Mouse (Mus musculus) inflammation-experienced regulatory T-cells, adult 6 months (primary cell): ENCODE data around the gene Plcd4. TPM values are rescaled to one million over a fixed set of nuclear protein-coding genes. Genes with fewer than 3 reads are reported as not detected.

ENCODE experiments used
- ATAC-seq: one replicate; pipeline ENCODE4 v1.8.0; 2017
- polyA plus RNA-seq, 3 experiments: library from polyadenylated mRNA; unstranded; fragments of 100-300 nt; shearing (Covaris generic); gene quantifications; one replicate each; pipeline ENCODE4 v1.2.1; 2017

The Plcd4 gene
- polyA plus RNA-seq, 3 experiments from 2014 or later, result 1.1 to 5.6 (median 2.5) TPM

DNA sequence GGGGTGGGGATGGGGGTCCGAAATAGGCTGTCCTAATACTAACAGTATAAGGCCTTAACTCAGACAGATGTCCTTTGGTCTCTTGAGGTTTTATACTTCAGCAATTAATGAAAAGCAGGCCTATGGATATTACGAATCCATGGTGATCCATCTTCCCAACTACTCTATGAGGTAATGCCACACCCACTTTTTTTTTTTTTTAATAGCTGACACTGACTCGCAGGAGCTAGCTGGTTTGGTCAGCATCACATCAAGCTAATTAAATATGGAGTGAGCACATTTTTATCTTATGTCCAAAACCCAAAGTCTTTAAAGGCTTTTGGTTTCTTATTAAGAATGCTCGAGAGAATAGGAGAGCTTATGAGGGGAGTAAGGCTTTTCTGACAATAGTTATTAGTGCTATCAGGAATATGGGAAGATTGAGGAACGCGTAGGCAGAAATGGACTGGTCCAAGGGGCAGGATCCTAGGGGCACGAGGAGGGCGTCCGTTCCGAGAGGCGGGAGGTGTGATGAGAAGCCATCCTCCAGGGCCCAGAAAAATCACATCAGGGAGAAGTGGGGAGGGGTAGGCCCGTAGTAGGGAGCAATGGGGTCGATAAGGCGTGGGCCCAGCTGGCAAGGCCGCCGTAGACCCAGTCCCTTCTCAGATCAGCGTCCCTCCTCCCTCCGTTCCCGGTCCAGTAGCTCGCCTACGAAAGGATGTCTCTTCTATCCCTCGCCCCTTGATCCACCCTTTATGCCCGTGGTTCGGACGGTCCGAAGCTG lies 58.0 kb downstream of the Plcd4 start:
- ATAC-seq, result peak; percentile 42

DNA sequence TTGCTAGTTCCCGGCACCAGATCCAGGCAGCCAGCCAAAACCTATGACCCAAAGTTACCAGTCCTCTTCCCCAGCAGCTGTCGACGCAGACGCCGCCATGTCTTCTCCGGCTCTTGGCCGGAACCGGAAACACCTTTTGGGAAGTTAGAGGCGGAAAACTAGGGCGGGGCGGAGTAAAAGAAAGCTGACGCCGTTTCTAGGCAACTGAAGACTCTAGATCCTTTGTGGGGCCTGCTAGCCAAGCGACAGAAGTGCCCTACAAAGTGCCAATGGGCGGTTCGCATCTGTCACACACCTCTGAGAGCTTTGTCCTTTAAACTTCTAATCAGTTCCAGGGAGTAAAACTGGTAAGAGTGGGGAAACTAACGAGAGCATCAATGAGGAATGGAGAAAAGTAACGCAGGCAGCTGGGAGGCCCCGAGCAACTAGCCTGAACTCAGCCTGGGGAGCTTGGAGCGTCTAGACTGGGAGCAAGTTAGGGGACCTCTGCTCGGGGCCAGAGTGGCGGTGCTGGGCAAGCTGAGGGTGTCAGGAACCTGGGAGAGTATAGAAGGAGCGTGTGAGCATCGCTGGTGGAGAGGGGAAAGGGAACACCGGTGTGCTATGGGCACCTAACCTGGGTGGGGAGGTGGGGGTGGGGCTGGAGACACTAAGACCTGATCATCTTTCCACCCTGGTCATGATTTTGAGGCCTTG lies 58.7 kb downstream of the Plcd4 start, which contains the start of the genes Rnf25 and Stk36:
Gene Rnf25, minus strand, starts transcription at position 131 of the 696 bp plus-strand sequence.
Gene Stk36, plus strand, starts transcription at position 179 of the 696 bp plus-strand sequence.
- ATAC-seq, result peak; percentile 100

Other genes starting within 250 kb of the Plcd4 start
- 10 to 100 TPM; 15.7 to 27.4 (median 17.9) TPM for gene Tmbim1, start 237.3 kb upstream of the Plcd4 start, polyA plus RNA-seq
- gene Catip, start 180.8 kb upstream of the Plcd4 start, polyA plus RNA-seq, result not detected
- 1 to 10 TPM in 2 of 3 experiments, under 1 TPM in 1; 0.97 to 1.7 (median 1.3) TPM for gene Slc11a1, start 167.7 kb upstream of the Plcd4 start, polyA plus RNA-seq
- gene Ctdsp1, start 151.4 kb upstream of the Plcd4 start, polyA plus RNA-seq, result 10 to 100 TPM; 28.8 to 39.0 (median 36.1) TPM
- gene Vil1, start 133.5 kb upstream of the Plcd4 start, polyA plus RNA-seq, result under 1 TPM in 2 of 3 experiments, not detected in 1; 0.26 to 0.41 TPM
- 10 to 100 TPM; 39.4 to 72.2 (median 52.6) TPM for gene Cnot9, start 36.8 kb upstream of the Plcd4 start, polyA plus RNA-seq
- 10 to 100 TPM; 29.2 to 30.1 (median 29.4) TPM for gene Usp37, start 1.4 kb downstream of the Plcd4 start, polyA plus RNA-seq
- gene Zfp142, start 45.4 kb downstream of the Plcd4 start, polyA plus RNA-seq, result 10 to 100 TPM in 2 of 3 experiments, 1 to 10 TPM in 1; 8.3 to 20.9 (median 11.0) TPM
- gene Bcs1l, start 45.4 kb downstream of the Plcd4 start, polyA plus RNA-seq, result 10 to 100 TPM; 11.1 to 16.0 (median 15.5) TPM
- 10 to 100 TPM; 19.2 to 25.0 (median 22.0) TPM for gene Rnf25, start 58.5 kb downstream of the Plcd4 start, polyA plus RNA-seq
- gene Stk36, start 58.6 kb downstream of the Plcd4 start, polyA plus RNA-seq, result not detected
- 10 to 100 TPM in 2 of 3 experiments, 1 to 10 TPM in 1; 8.1 to 15.9 (median 14.8) TPM for gene Ttll4, start 118.9 kb downstream of the Plcd4 start, polyA plus RNA-seq
- gene Cyp27a1, start 170.7 kb downstream of the Plcd4 start, polyA plus RNA-seq, result 1 to 10 TPM in 1 of 3 experiments, not detected in 2; 1.4 TPM
- not detected for gene Prkag3, start 206.3 kb downstream of the Plcd4 start, polyA plus RNA-seq
- gene Wnt6, start 229.0 kb downstream of the Plcd4 start, polyA plus RNA-seq, result not detected
- under 1 TPM in 1 of 3 experiments, not detected in 2; 0.19 TPM for gene Wnt10a, start 248.6 kb downstream of the Plcd4 start, polyA plus RNA-seq